Mouse (Mus musculus): ENCODE measurements at regions not wholly inside any gene's neighbourhood (a gene's known extent, or its start where the extent isn't known, plus 50 kb on each side); places are given as distances from the start of the nearest gene placed in this dataset.
"Not testable (repeated sequence)": the region's sequence is repeated elsewhere in the genome, so short reads cannot be mapped to it uniquely, and the experiment has no call there.

DNA sequence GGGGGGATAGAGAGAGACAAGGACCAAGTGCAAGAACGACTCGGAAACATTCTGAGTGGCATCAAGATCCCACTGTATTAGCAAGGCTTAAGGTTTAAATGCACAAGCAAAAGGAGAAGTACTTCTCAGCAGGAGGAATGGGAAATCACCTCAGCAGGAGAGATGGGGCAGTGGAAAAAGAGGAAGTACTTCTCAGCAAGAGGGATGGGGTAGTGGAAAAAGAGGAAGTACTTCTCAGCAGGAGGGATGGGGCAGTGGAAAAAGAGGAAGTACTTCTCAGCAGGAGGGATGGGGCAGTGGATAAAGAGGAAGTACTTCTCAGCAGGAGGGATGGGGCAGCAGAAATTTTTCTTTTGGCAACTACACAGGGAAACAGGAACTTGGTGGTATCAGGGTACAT is 340.8 kb upstream of the Tbl1xr1 start:
- DNase-seq (ENCODE audit: low spot score), result not testable (repeated sequence)

- DNase-seq (ENCODE audit: low spot score), result no peak
Measured at GRCm38 (mm10) chr3:21739720-21740119, 336.7 kb upstream of the Tbl1xr1 start.

GRCm38 (mm10) chr3:21744107-21744506 is 332.3 kb upstream of the Tbl1xr1 start:
- DNase-seq (ENCODE audit: low spot score), result no peak

DNA sequence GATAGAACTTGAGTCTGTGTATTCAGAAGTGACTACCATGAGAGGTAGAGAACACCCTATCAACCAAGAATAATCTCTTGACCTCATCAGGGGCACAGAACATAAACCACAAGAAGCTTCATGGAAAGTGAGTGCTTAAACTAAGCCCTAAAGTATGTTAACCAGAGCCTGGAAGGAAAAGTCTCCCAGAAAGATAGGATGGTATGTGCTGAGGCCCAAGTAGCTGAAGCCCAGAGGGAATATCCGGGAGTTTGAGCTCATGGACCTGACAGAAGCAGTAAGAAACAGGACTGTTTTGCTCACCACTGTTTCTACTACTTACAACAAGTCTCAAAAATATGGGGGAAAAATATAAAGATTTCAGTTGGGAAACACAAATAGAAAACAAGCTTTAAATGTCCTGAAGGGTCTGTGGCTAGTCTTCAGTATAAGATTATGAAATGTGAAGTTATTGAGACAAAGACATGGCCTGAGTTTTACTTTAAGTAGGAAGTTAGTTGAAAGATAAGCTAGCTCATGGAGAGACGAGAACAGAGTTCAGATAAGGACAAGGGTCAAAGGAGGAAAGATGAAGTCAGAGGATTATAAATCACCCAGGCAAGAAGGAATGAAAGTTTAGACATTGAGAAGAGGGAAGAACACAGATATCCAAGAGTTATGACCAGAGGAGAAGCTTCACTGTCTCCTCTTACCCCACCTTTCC is 315.8 kb upstream of the Tbl1xr1 start:
- no peak for DNase-seq (ENCODE audit: low spot score)

GRCm38 (mm10) chr3:21761219-21761600 is 315.2 kb upstream of the Tbl1xr1 start:
- DNase-seq (ENCODE audit: low spot score), result no peak

- no peak for DNase-seq (ENCODE audit: low spot score)
Measured at GRCm38 (mm10) chr3:21761909-21762308, 314.5 kb upstream of the Tbl1xr1 start.

- no peak for DNase-seq (ENCODE audit: low spot score)
Measured at GRCm38 (mm10) chr3:21768081-21768480, 308.4 kb upstream of the Tbl1xr1 start.

DNA sequence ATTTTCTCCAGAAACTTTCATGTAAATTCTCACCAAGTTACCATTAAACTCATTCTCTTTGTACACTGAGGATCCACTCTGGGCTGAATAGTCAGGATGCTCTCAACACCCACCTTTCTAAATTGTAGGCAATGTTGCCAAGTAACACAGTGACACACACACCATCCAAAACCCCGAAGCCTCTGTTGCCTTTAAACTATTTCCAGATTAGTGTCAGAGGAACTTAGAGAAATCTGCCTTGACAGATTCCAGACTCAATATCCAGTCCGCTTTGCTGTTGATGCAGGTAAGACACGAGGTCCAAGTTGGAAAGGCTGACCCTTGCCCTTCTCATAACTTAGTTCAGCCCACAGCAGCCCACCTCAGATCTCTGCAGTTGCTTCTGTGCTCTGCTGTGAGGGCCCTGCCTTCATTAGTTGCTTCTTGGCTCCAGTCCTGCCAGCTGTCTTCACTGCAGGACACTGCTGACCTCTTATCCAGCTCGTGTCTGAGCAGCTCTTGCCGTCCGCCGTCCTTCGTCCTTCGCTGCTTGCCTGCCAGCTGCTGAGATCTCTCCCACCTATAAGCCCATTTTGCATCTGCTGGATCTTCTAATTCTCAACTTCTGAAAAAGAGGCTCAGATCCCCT is 306.4 kb upstream of the Tbl1xr1 start:
- peak; percentile 20 for DNase-seq (ENCODE audit: low spot score)

- no peak for DNase-seq (ENCODE audit: low spot score)
Measured at GRCm38 (mm10) chr3:21771752-21772298, 304.6 kb upstream of the Tbl1xr1 start.

DNA sequence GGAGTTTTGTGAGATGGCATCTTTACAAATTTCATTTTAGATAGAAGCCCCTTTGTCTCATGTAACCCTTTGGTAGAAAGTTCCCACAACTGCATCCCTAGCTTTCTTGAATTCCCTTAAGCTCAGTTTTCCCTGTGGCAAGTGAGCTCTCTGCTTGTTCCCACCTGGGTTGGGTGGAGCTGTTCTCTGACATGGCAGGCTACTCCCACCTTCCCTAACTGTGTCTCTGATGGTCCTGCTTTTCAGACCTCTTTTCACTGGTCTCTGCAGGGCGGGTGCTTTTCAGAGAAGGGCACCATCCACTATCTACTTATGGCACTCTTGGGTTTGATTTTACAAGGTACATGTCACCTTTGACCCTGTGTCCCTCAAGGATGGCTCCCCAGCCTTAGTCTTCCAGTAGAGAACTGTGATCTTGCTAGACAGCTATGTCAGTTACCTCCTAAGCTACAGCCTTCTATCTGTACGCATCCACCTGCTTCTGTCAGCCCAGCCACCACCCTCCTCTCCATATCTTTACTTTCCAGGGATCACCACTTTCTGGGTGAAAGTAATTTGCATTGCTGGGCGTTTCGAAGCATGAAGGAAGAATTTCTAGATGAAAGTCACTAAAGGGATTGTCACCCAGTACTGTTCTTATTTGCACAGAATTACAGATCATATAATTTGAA is 302.1 kb upstream of the Tbl1xr1 start:
- DNase-seq (ENCODE audit: low spot score), result no peak

GRCm38 (mm10) chr3:21778789-21779188 is 297.7 kb upstream of the Tbl1xr1 start:
- peak; percentile 5 for DNase-seq (ENCODE audit: low spot score)

- DNase-seq (ENCODE audit: low spot score), result no peak
Measured at GRCm38 (mm10) chr3:21791983-21792631, 284.3 kb upstream of the Tbl1xr1 start.

GRCm38 (mm10) chr3:21798139-21798538 is 278.3 kb upstream of the Tbl1xr1 start:
- peak; percentile 46 for DNase-seq (ENCODE audit: low spot score)

- not testable (repeated sequence) for DNase-seq (ENCODE audit: low spot score)
Measured at GRCm38 (mm10) chr3:21803886-21804285, 272.6 kb upstream of the Tbl1xr1 start.

DNA sequence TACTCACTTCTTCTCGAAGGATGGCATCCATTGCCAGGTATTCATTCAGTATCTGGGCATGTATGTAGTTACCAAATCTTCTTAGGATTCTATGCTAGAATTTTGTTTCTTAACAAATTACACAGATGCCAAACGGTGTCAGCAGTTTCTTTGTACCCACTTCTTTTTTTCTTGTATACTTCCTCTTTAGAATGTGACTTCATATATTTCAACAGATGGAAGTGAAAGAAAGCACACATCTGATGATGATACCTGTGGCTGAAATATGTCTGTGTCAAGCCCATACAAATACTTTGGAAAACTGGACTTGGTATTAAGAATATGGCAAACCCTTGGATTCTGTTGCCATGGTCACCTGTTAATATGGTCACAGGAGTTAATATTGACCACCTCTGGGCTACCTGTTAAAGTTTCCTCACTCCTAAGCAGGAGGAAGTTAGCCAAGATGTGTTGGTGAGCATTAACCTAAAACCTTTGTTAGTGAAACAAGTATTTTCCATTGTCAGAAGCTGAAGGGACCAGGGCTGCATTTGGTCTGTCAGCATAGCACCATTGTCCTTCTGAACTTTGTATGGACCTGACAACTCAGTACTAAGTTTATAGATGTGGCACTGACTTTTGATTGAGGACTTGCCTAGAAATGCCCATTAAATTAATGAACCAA is 269.8 kb upstream of the Tbl1xr1 start:
- DNase-seq (ENCODE audit: low spot score), result no peak

GRCm38 (mm10) chr3:21808539-21808938 is 267.9 kb upstream of the Tbl1xr1 start:
- DNase-seq (ENCODE audit: low spot score), result no peak

GRCm38 (mm10) chr3:21809769-21810470 is 266.5 kb upstream of the Tbl1xr1 start:
- DNase-seq (ENCODE audit: low spot score), result peak; percentile 65

- no peak for DNase-seq (ENCODE audit: low spot score)
Measured at GRCm38 (mm10) chr3:21813401-21813800, 263.1 kb upstream of the Tbl1xr1 start.

- no peak for DNase-seq (ENCODE audit: low spot score)
Measured at GRCm38 (mm10) chr3:21816968-21817858, 259.2 kb upstream of the Tbl1xr1 start.

DNA sequence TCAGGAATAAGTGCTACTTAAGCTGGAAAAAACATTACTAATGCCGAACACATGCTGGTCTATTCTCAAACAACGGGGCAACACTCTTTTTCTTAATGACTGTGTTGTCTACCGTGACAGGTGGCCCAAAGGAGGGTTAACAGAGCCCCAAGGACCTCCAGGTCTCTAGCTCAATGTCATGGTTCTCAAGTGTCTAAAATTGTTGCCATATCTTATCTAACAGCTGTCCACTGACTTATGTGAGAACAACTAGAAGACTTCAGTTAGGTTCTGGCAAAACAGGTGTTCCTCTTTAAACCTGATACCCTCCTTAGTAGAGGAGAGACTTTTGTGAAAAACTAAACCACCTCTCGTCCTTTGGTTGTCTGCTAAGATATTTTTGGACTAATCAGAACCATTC is 257.4 kb upstream of the Tbl1xr1 start:
- DNase-seq (ENCODE audit: low spot score), result no peak
